Mouse (Mus musculus): Measurements from ENCODE around the gene Trim68.
"Not testable (repeated sequence)": the region's sequence is repeated elsewhere in the genome, so short reads cannot be mapped to it uniquely, and the experiment has no call there.

DNA sequence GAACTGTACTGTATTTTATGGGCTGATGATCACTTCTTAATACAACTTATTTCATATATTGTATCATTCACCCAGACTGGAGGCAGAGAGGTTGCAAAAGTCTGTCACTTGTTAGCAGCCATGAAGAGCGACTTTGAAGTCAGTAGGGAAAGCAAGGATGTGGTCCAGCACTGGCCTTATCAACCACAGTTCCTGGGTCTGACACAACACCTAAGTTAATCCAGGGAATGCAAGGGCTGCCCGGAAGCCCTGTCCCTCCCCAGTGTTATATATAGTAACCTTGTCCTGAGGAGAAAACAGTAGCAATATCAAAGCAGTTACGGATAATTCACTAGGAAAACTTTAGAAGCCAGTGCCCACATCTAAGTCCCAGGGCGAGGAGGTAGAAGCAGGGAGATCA lies 42.2 kb downstream of the Trim68 start:
- TF ChIP-seq CTCF (IDR thresholded peaks at IDR 0.05; ENCODE audit: low read depth, low read length); TAL1 (conservative IDR thresholded peaks at IDR 0.05; ENCODE audit: low read depth, low read length); POLR2AphosphoS5 (IDR thresholded peaks at IDR 0.05; ENCODE audit: insufficient replicate concordance, low read depth, low read length): not testable (repeated sequence)
